Mouse (Mus musculus): ENCODE results near the gene Gm10663. TPM values are rescaled to one million over a fixed set of nuclear protein-coding genes. Genes with fewer than 3 reads are reported as not detected.

Gene Gm10663
- total and polyA plus RNA-seq, 2 experiments, result not detected

DNA sequence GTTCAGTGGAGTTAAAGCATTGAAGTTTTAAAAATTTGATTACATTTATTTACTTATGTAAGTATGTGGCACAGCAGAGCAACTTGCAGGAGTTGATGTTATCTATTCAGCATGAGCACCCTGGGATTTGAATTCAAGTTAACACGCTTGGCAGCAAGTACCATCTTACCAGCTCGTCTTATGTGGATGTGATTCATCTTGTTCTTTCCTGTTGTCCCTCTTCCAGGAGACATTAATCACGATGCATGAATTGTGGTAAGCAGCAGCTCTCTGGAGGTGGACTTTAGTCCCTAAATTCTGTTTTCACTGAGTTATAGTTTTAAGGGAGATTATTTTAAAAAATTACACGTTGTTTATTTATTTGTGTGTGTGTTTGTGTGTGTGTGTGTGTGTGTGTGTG, 29.2 kb downstream of the Gm10663 start:
- H3K4me1 ChIP-seq (ENCODE audit: control insufficient read depth, insufficient read depth, low read length), result no peaks in the 10 kb centered on the region; the same call in 1 of the 2 replicates
- H3K27me3 ChIP-seq (ENCODE audit: control insufficient read depth, insufficient read depth, low read length), result no peaks in the 10 kb centered on the region
- H3K27ac ChIP-seq (replicated peaks; ENCODE audit: insufficient read depth, low read depth, low read length), result no peak overlapping the region
- no peaks in the 10 kb centered on the region for H3K79me2 ChIP-seq (ENCODE audit: control insufficient read depth, insufficient read depth, low read length)
- H3K9ac ChIP-seq (ENCODE audit: low read depth, low read length), result no peak overlapping the region
- TF ChIP-seq CTCF (IDR thresholded peaks at IDR 0.05; ENCODE audit: low read depth, low read length) (no peak), POLR2A (IDR thresholded peaks at IDR 0.05; ENCODE audit: extremely low read depth, insufficient read depth, low read length) (no peak)
- no peak overlapping the region for H3K4me3 ChIP-seq (ENCODE audit: insufficient read depth, low read depth, low read length)
- no peaks in the 10 kb centered on the region for H3K36me3 ChIP-seq (ENCODE audit: control insufficient read depth, insufficient read depth, low read length)
- WGBS, result 54% methylated on average over 4 of the region's 4 CpGs
- DNase-seq (ENCODE audit: extremely low read depth, low read depth, low spot score), result no peak

- Histone ChIP-seq H3K27ac (replicated peaks; ENCODE audit: insufficient read depth, low read depth, low read length) (no peak overlapping the region), H3K27me3 (ENCODE audit: control insufficient read depth, insufficient read depth, low read length) (no peaks in the 10 kb centered on the region), H3K79me2 (ENCODE audit: control insufficient read depth, insufficient read depth, low read length) (no peaks in the 10 kb centered on the region), H3K36me3 (ENCODE audit: control insufficient read depth, insufficient read depth, low read length) (no peaks in the 10 kb centered on the region), H3K9ac (ENCODE audit: low read depth, low read length) (no peak overlapping the region), H3K4me1 (ENCODE audit: control insufficient read depth, insufficient read depth, low read length) (no peaks in the 10 kb centered on the region; the same call in 1 of the 2 replicates), H3K4me3 (ENCODE audit: insufficient read depth, low read depth, low read length) (no peak overlapping the region)
- peak; percentile 18 for DNase-seq (ENCODE audit: extremely low read depth, low read depth, low spot score)
- TF ChIP-seq CTCF (IDR thresholded peaks at IDR 0.05; ENCODE audit: low read depth, low read length), result no peak
- TF ChIP-seq POLR2A (IDR thresholded peaks at IDR 0.05; ENCODE audit: extremely low read depth, insufficient read depth, low read length), result no peak
- WGBS, result 84% methylated on average over 25 of the region's 25 CpGs
Measured at GRCm38 (mm10) chr8:65107936-65108718, 33.3 kb downstream of the Gm10663 start.

DNA sequence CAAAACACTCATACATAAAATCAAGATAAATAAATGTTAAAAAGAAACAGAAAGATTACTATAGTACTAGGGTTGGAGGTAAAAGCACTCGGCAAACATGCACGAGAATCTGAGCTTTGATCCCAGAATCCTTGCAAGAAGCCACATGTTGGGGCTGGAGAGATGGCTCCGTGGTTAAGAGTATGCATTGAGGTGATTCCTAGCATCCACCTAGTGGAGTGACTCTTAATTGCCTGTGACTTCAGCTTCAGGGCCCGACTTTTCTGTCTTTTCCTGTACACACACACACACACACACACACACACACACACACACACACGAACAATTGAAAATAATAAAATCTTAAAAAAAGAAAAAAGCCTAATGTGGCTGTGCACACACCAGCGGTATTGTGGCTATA, 34.1 kb downstream of the Gm10663 start:
- H3K36me3 ChIP-seq (ENCODE audit: control insufficient read depth, insufficient read depth, low read length), result no peaks in the 10 kb centered on the region
- no peaks in the 10 kb centered on the region for H3K27me3 ChIP-seq (ENCODE audit: control insufficient read depth, insufficient read depth, low read length)
- H3K9ac ChIP-seq (ENCODE audit: low read depth, low read length), result no peak overlapping the region
- no peak for DNase-seq (ENCODE audit: extremely low read depth, low read depth, low spot score)
- no peaks in the 10 kb centered on the region for H3K79me2 ChIP-seq (ENCODE audit: control insufficient read depth, insufficient read depth, low read length)
- no peaks in the 10 kb centered on the region; the same call in 1 of the 2 replicates for H3K4me1 ChIP-seq (ENCODE audit: control insufficient read depth, insufficient read depth, low read length)
- no peak overlapping the region for H3K4me3 ChIP-seq (ENCODE audit: insufficient read depth, low read depth, low read length)
- H3K27ac ChIP-seq (replicated peaks; ENCODE audit: insufficient read depth, low read depth, low read length), result no peak overlapping the region
- no peak for TF ChIP-seq CTCF (IDR thresholded peaks at IDR 0.05; ENCODE audit: low read depth, low read length)
- no peak for TF ChIP-seq POLR2A (IDR thresholded peaks at IDR 0.05; ENCODE audit: extremely low read depth, insufficient read depth, low read length)
- WGBS, result 79% methylated on average over 6 of the region's 6 CpGs

DNA sequence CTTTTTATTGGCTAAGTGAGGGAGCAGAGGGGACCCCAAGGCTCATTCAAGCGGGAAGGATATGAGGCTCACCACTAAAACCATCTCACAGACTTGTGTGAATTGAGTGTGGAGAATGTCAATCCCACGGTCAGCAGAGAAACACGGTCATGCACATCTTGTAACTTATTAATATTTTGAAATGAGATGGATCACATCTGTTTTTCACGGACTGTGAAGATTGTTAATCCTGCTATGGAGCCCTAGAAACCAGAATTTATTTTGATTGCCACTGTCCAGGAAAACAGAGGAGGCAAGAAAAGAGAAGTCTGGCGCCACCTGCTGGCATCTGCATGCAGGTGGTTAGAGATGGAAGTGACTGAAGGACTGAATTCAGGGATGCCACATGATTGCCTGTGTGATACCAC, 35.5 kb downstream of the Gm10663 start:
- H3K4me3 ChIP-seq (ENCODE audit: insufficient read depth, low read depth, low read length), result no peak overlapping the region
- H3K79me2 ChIP-seq (ENCODE audit: control insufficient read depth, insufficient read depth, low read length), result no peaks in the 10 kb centered on the region
- DNase-seq (ENCODE audit: extremely low read depth, low read depth, low spot score), result peak; percentile 37
- H3K27ac ChIP-seq (replicated peaks; ENCODE audit: insufficient read depth, low read depth, low read length), result no peak overlapping the region
- 35% methylated on average over 5 of the region's 5 CpGs for WGBS
- no peaks in the 10 kb centered on the region for H3K36me3 ChIP-seq (ENCODE audit: control insufficient read depth, insufficient read depth, low read length)
- H3K27me3 ChIP-seq (ENCODE audit: control insufficient read depth, insufficient read depth, low read length), result no peaks in the 10 kb centered on the region
- TF ChIP-seq CTCF (IDR thresholded peaks at IDR 0.05; ENCODE audit: low read depth, low read length), result peak; percentile 73; the same call in 1 of the 2 replicates
- no peak for TF ChIP-seq POLR2A (IDR thresholded peaks at IDR 0.05; ENCODE audit: extremely low read depth, insufficient read depth, low read length)
- H3K9ac ChIP-seq (ENCODE audit: low read depth, low read length), result no peak overlapping the region
- H3K4me1 ChIP-seq (ENCODE audit: control insufficient read depth, insufficient read depth, low read length), result no peaks in the 10 kb centered on the region; the same call in 1 of the 2 replicates

GRCm38 (mm10) chr8:65112092-65112491, 37.3 kb downstream of the Gm10663 start:
- no peak for DNase-seq (ENCODE audit: extremely low read depth, low read depth, low spot score)
- Histone ChIP-seq H3K36me3 (ENCODE audit: control insufficient read depth, insufficient read depth, low read length) (no peaks in the 10 kb centered on the region), H3K79me2 (ENCODE audit: control insufficient read depth, insufficient read depth, low read length) (no peaks in the 10 kb centered on the region), H3K4me1 (ENCODE audit: control insufficient read depth, insufficient read depth, low read length) (no peaks in the 10 kb centered on the region; the same call in 1 of the 2 replicates), H3K9ac (ENCODE audit: low read depth, low read length) (no peak overlapping the region), H3K4me3 (ENCODE audit: insufficient read depth, low read depth, low read length) (no peak overlapping the region), H3K27me3 (ENCODE audit: control insufficient read depth, insufficient read depth, low read length) (no peaks in the 10 kb centered on the region), H3K27ac (replicated peaks; ENCODE audit: insufficient read depth, low read depth, low read length) (no peak overlapping the region)
- no peak for TF ChIP-seq CTCF (IDR thresholded peaks at IDR 0.05; ENCODE audit: low read depth, low read length)
- TF ChIP-seq POLR2A (IDR thresholded peaks at IDR 0.05; ENCODE audit: extremely low read depth, insufficient read depth, low read length), result no peak
- 73% methylated on average over 6 of the region's 6 CpGs for WGBS

DNA sequence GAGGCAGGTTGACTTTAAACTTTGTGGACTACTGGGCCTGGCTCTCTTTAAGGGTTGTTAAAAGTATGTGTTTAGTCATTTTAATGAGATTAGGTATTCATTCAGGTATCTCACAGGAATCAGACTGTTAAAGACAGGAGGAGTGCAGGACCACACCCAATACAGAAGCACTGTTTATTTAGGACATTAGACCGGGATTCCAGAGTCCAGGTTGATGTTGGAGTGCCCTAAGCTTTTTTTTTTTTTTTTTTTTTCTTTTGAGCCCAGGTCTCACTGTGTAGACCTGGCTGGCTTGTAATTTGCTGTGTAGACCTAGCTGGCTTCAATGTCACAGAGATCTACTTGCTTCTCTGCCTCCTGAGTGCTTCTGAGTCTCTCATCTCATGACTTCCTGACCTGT, 51.2 kb downstream of the Gm10663 start:
- TF ChIP-seq POLR2A (IDR thresholded peaks at IDR 0.05; ENCODE audit: extremely low read depth, insufficient read depth, low read length), result no peak
- H3K27me3 ChIP-seq (ENCODE audit: control insufficient read depth, insufficient read depth, low read length), result no peaks in the 10 kb centered on the region
- H3K27ac ChIP-seq (replicated peaks; ENCODE audit: insufficient read depth, low read depth, low read length), result no peak overlapping the region
- H3K4me3 ChIP-seq (ENCODE audit: insufficient read depth, low read depth, low read length), result no peak overlapping the region
- peak; percentile 7 for DNase-seq (ENCODE audit: extremely low read depth, low read depth, low spot score)
- WGBS, result 17% methylated on average over 1 of the region's 1 CpGs
- no peaks in the 10 kb centered on the region for H3K79me2 ChIP-seq (ENCODE audit: control insufficient read depth, insufficient read depth, low read length)
- H3K9ac ChIP-seq (ENCODE audit: low read depth, low read length), result no peak overlapping the region
- no peaks in the 10 kb centered on the region for H3K36me3 ChIP-seq (ENCODE audit: control insufficient read depth, insufficient read depth, low read length)
- H3K4me1 ChIP-seq (ENCODE audit: control insufficient read depth, insufficient read depth, low read length), result no peaks in the 10 kb centered on the region

All from liver, adult 2 months (tissue).